Mouse (Mus musculus): ENCODE results near the gene Gm16405.
"Not testable (repeated sequence)": the region's sequence is repeated elsewhere in the genome, so short reads cannot be mapped to it uniquely, and the experiment has no call there.

Gm16405 gene

DNA sequence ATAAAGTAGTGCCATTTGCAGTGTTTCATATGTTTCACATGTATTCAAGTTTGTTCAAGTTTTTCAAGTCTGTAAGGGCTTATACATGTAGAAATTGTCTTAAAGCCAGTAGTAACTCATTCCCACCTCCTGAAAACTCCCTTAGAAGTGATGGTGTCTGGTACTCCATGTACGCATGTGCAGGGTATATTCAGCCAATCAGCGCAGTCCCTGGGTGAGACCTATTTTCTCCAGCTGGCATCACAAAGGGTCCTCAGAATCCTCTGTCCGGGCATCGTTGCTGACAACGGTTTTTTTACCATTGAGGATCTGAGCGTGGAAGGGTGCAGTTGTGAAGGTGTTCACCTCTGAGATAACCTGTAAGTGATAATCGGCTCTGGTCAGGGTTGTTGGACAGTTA, at the start of gene Gm16405:
TSS of gene Gm16405 (plus strand) at position 301 of the 400 bp plus-strand sequence.
- DNase-seq (ENCODE audit: low spot score) = not testable (repeated sequence)

Measured in urinary bladder, postnatal 10 days (tissue).